Mouse (Mus musculus) liver, embryonic 12.5 days (tissue): Measurements from ENCODE around the gene Bcl2a1a. TPM values are rescaled to one million over a fixed set of nuclear protein-coding genes. Genes with fewer than 3 reads are reported as not detected.
"Not testable (repeated sequence)": the region's sequence is repeated elsewhere in the genome, so short reads cannot be mapped to it uniquely, and the experiment has no call there.

ENCODE experiments used
- ATAC-seq: fragments of 200-750 bp; cut with Nextera tagmentation; 2 replicates; pipeline ENCODE4 v1.8.0; 2017; ENCODE audit warnings: moderate number of reproducible peaks, mild to moderate bottlenecking, moderate library complexity
- H3K27ac ChIP-seq: fragments of 300-500 bp; sonication (generic); 2 replicates; pipeline ENCODE4 v1.5.1; 2016; ENCODE audit warnings: mild to moderate bottlenecking
- H3K27me3 ChIP-seq: fragments of 300-500 bp; sonication (generic); replicated peaks from 2 replicates; pipeline ENCODE4 v1.6.1; 2016; ENCODE audit warnings: mild to moderate bottlenecking, moderate library complexity
- H3K36me3 ChIP-seq: fragments of 300-500 bp; sonication (generic); 2 replicates; pipeline ENCODE4 v1.6.1; 2016; ENCODE audit warnings: mild to moderate bottlenecking, moderate library complexity
- H3K4me1 ChIP-seq: fragments of 300-500 bp; sonication (generic); 2 replicates; pipeline ENCODE4 v1.6.1; 2016
- H3K4me2 ChIP-seq: fragments of 300-500 bp; sonication (generic); 2 replicates; pipeline ENCODE4 v1.6.1; 2016; ENCODE audit warnings: mild to moderate bottlenecking, moderate library complexity
- H3K4me3 ChIP-seq: fragments of 300-500 bp; sonication (generic); 2 replicates; pipeline ENCODE4 v1.5.1; 2016; ENCODE audit warnings: mild to moderate bottlenecking, moderate library complexity
- H3K9ac ChIP-seq: fragments of 300-500 bp; sonication (generic); 2 replicates; pipeline ENCODE4 v1.6.1; 2016; ENCODE audit warnings: mild to moderate bottlenecking, moderate library complexity
- H3K9me3 ChIP-seq: fragments of 300-500 bp; sonication (generic); replicated peaks from 2 replicates; pipeline ENCODE4 v1.6.1; 2016; ENCODE audit warnings: mild to moderate bottlenecking, moderate library complexity
- WGBS: fragments of 180-500 bp; shearing (Covaris S2); methylation state at CpG from one replicate; pipeline ENCODE4 v1.1.7; 2016; ENCODE audit not compliant: insufficient replicate concordance; 5-methylcytosine and 5-hydroxymethylcytosine counted together
- polyA plus RNA-seq: library from polyadenylated mRNA; unstranded; fragments of >200 nt; fragmentation: Nextera tagmentation; extraction: Ambion mirVana; gene quantifications from 2 replicates; pipeline ENCODE4 v1.2.1, GENCODE M21; 2016

The Bcl2a1a gene
- 0.18 TPM in 1 of 2 replicates, not detected in the other for polyA plus RNA-seq

DNA sequence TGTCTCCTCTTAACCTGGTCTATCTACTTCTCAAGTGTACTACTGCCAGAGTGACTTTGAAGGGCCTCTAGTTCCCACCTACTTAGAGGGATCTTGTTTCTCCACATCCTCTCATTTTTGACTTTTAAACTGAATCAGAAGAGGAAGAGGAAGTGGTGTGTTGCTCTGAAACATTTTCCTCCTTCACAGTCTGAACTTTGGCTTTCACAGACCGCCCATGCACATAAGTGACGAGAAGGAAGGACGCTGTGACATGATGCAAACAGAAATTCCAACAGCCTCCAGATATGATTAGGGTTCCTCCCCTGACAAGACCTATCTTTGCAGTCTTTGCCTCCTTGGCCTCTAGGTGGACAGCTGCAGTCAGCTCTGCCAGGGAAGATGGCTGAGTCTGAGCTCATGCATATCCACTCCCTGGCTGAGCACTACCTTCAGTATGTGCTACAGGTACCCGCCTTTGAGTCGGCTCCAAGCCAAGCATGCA is at the start of gene Bcl2a1a:
TSS of gene Bcl2a1a (plus strand) at position 231 of the 484 bp plus-strand sequence.
- not testable (repeated sequence) for H3K9ac ChIP-seq, ATAC-seq, H3K27ac ChIP-seq, H3K36me3 ChIP-seq, H3K4me1 ChIP-seq, H3K4me3 ChIP-seq, H3K9me3 ChIP-seq, H3K4me2 ChIP-seq, H3K27me3 ChIP-seq
- WGBS = 62% methylated on average over 5 of the region's 5 CpGs

DNA sequence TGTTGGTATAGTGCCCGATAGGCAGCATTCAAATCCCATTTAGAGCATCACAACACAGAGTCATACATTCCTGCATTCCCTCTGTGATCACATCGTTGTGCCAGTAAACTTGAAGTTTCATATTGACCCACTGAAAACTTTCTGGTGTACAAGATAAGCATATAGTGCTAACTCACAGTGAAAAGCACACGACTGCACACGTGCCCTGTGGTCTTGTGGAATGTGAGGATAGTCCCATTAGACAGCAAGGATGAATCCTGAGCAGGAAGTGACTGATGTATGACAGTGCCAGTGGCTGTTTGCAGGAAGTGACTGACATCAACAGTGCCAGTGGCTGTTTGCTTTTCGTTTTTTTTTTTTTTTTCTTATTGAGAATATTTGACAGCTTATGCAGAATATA is 40.1 kb upstream of the Bcl2a1a start:
- not testable (repeated sequence) for H3K4me2 ChIP-seq, H3K27me3 ChIP-seq, H3K4me1 ChIP-seq, H3K27ac ChIP-seq, H3K36me3 ChIP-seq, H3K4me3 ChIP-seq, ATAC-seq, H3K9me3 ChIP-seq, H3K9ac ChIP-seq
- 55% methylated on average over 5 of the region's 5 CpGs for WGBS

DNA sequence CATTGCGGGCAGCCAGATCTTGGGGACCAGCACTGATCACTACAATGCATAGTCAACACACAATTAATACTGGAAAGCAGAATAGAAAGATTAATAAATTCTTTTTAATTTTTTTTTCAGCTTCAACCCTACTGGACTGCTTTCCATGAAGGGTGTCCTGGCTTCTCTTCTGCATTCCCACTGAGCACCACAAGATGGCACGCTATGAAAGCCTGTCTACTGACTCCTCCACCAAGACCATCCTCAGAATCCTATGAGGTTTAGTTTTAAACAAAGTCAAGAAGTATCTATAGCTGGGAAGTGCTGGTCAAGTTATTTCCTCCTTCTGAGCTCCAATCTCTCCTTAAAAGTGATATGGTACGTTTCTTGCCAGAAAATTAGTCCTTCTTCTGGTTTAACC is 18.4 kb upstream of the Bcl2a1a start:
- H3K27ac ChIP-seq, H3K4me3 ChIP-seq, ATAC-seq, H3K9ac ChIP-seq, H3K4me1 ChIP-seq, H3K9me3 ChIP-seq, H3K36me3 ChIP-seq, H3K4me2 ChIP-seq, H3K27me3 ChIP-seq: not testable (repeated sequence)
- whole genome bisulfite sequencing = 10% methylated on average over 1 of the region's 3 CpGs

DNA sequence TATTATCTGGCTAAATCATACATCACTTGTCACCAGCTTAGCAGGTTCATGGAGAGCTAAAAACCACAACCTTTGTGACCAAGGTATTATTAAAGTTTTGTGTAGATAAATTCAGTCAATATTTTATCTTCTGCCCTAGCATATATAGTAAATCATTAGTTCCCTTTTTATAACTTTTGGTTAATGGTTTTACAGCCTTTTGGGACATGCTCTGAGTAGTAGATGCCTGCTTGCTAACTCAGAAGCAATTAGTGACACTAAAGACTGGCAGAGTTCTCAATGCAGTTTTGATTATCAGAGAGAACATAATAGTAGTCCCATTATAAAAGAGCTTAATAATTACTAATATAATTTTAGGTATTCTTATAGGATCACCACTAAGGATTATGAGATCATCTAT is 5.2 kb upstream of the Bcl2a1a start:
- not testable (repeated sequence) for H3K27me3 ChIP-seq

GRCm38 (mm10) chr9:88953151-88953550 is 3.5 kb upstream of the Bcl2a1a start:
- not testable (repeated sequence) for H3K27ac ChIP-seq, H3K4me3 ChIP-seq, H3K36me3 ChIP-seq, H3K9me3 ChIP-seq, H3K4me2 ChIP-seq, H3K27me3 ChIP-seq, H3K4me1 ChIP-seq, H3K9ac ChIP-seq, ATAC-seq

More for the DNA sequence above, 5.2 kb upstream of the Bcl2a1a start:
- H3K27ac ChIP-seq, H3K36me3 ChIP-seq, ATAC-seq, H3K9ac ChIP-seq, H3K4me2 ChIP-seq, H3K9me3 ChIP-seq, H3K4me3 ChIP-seq, H3K4me1 ChIP-seq: not testable (repeated sequence)

DNA sequence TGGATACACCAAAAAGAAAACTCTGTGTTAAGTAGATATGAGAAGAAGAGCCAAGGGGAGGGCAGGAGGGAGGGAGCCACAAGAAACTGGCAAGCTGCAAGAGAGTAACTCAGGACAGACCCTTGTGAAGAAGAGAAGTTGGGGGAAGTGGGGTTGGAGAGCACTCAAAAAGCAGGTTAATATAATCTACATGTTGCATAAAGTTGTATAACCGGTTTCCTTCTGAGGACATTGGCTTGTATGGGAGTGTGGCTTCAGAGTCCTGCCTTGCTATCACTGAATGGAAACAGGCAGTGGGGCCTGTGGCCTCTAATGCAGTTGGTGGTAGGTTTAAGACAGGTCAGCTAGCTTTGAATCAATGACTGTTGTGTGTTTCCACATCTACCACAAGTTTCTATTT is 1.5 kb upstream of the Bcl2a1a start:
- not testable (repeated sequence) for H3K9me3 ChIP-seq, H3K36me3 ChIP-seq, H3K9ac ChIP-seq, H3K4me3 ChIP-seq, H3K27ac ChIP-seq, ATAC-seq, H3K4me1 ChIP-seq, H3K4me2 ChIP-seq, H3K27me3 ChIP-seq
- WGBS = 83% methylated on average over 1 of the region's 1 CpGs

DNA sequence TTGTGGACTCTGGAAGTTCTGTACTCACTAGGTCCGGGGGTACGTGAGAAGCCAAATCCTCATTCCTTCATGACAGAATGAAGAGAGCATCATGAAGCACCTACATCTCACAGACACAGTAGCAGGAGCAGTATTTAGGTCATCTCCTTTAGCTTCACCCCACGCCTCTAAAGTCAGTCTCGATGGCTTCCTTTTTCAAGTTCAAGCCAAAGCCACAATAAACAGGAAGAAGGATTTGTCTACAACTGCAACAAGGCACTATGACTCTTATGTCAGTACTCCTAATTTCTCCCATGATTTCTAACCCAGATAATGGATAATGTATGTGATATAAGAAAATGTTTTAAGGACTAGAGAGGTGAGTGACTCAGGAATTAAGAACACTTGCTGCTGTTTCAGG is 665 bp upstream of the Bcl2a1a start:
- H3K9me3 ChIP-seq, H3K4me2 ChIP-seq, H3K4me1 ChIP-seq, H3K9ac ChIP-seq, H3K27me3 ChIP-seq, H3K36me3 ChIP-seq, H3K4me3 ChIP-seq, ATAC-seq, H3K27ac ChIP-seq: not testable (repeated sequence)
- WGBS = 52% methylated on average over 4 of the region's 4 CpGs

- H3K27ac ChIP-seq = no peak overlapping the region
- 61% methylated on average over 3 of the region's 3 CpGs for WGBS
- H3K9ac ChIP-seq = no peak overlapping the region
Measured at GRCm38 (mm10) chr9:88958891-88959290, 2.2 kb downstream of the Bcl2a1a start.

DNA sequence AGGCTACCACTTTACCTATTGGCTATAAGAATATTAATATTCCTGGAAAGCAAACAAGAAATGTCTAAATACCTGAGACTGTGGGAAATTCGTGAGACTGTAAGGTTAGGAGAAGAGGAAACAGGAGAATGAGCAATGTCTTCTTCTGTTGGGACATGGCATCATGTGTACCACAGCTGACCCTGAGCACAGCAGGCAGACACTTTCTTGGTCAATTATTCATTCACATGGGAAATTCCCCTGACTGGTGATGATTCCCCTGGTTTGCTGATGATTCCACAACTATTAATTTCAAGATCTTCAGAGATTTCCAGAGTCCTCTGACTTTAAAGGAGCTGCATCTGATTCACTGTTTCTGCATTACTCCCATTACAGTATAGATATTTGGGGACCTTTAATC is 3.3 kb downstream of the Bcl2a1a start:
- not testable (repeated sequence) for H3K4me2 ChIP-seq, ATAC-seq, H3K4me3 ChIP-seq, H3K4me1 ChIP-seq, H3K9me3 ChIP-seq, H3K27me3 ChIP-seq, H3K27ac ChIP-seq, H3K9ac ChIP-seq, H3K36me3 ChIP-seq
- WGBS = 30% methylated on average over 1 of the region's 1 CpGs

More at GRCm38 (mm10) chr9:88958891-88959290, 2.2 kb downstream of the Bcl2a1a start:
- H3K27me3 ChIP-seq = no peaks in the 10 kb centered on the region
- H3K36me3 ChIP-seq = no peaks in the 10 kb centered on the region
- no peaks in the 10 kb centered on the region for H3K4me1 ChIP-seq
- H3K4me2 ChIP-seq = no peak overlapping the region
- H3K9me3 ChIP-seq = no peaks in the 10 kb centered on the region
- no peak overlapping the region for H3K4me3 ChIP-seq
- ATAC-seq = no peak

- H3K4me1 ChIP-seq, H3K27me3 ChIP-seq, H3K36me3 ChIP-seq, H3K4me3 ChIP-seq, H3K9ac ChIP-seq, H3K4me2 ChIP-seq, ATAC-seq, H3K27ac ChIP-seq, H3K9me3 ChIP-seq: not testable (repeated sequence)
- WGBS = 86% methylated on average over 1 of the region's 6 CpGs
Measured at GRCm38 (mm10) chr9:88966462-88966861, 9.8 kb downstream of the Bcl2a1a start.

GRCm38 (mm10) chr9:88969502-88969901 is 12.8 kb downstream of the Bcl2a1a start:
- H3K27me3 ChIP-seq, H3K36me3 ChIP-seq, H3K9me3 ChIP-seq, H3K4me3 ChIP-seq, H3K4me2 ChIP-seq, H3K27ac ChIP-seq, H3K9ac ChIP-seq, ATAC-seq, H3K4me1 ChIP-seq: not testable (repeated sequence)
- 56% methylated on average over 1 of the region's 2 CpGs for WGBS

- H3K9ac ChIP-seq, H3K4me3 ChIP-seq, H3K4me2 ChIP-seq, H3K9me3 ChIP-seq, H3K27ac ChIP-seq, ATAC-seq, H3K27me3 ChIP-seq, H3K36me3 ChIP-seq, H3K4me1 ChIP-seq: not testable (repeated sequence)
- 54% methylated on average over 4 of the region's 4 CpGs for WGBS
Measured at GRCm38 (mm10) chr9:88976875-88977274, 20.2 kb downstream of the Bcl2a1a start.

- not testable (repeated sequence) for H3K4me1 ChIP-seq, H3K9ac ChIP-seq, H3K27me3 ChIP-seq, H3K27ac ChIP-seq, H3K9me3 ChIP-seq, H3K36me3 ChIP-seq, ATAC-seq, H3K4me2 ChIP-seq, H3K4me3 ChIP-seq
- WGBS = 79% methylated on average over 2 of the region's 2 CpGs
Measured at GRCm38 (mm10) chr9:88979781-88980180, 23.1 kb downstream of the Bcl2a1a start.
